Mouse (Mus musculus) liver, embryonic 13.5 days (tissue): ENCODE data around the gene Cracr2a. TPM values are rescaled to one million over a fixed set of nuclear protein-coding genes. Genes with fewer than 3 reads are reported as not detected.
A peak's percentile ranks its signal among the peaks of the same experiment; 100 is the strongest.

Source experiments
- ATAC-seq: fragments of 200-750 bp; cut with Nextera tagmentation; 2 replicates; pipeline ENCODE4 v1.8.0; 2017; ENCODE audit warnings: low read depth, mild to moderate bottlenecking, moderate number of reproducible peaks, moderate library complexity
- DNase-seq: peaks from one replicate; pipeline ENCODE4 v3.0.0; 2022
- H3K27ac ChIP-seq: fragments of 300-500 bp; sonication (generic); 2 replicates; pipeline ENCODE4 v1.5.1; 2015; ENCODE audit warnings: moderate library complexity, mild to moderate bottlenecking, inconsistent platforms
- H3K27me3 ChIP-seq: fragments of 300-500 bp; sonication (generic); 2 replicates; pipeline ENCODE4 v1.6.1; 2015; ENCODE audit warnings: mild to moderate bottlenecking, inconsistent platforms
- H3K36me3 ChIP-seq: fragments of 300-500 bp; sonication (generic); 2 replicates; pipeline ENCODE4 v1.6.1; 2015; ENCODE audit warnings: mild to moderate bottlenecking, inconsistent platforms
- H3K4me1 ChIP-seq: fragments of 300-500 bp; sonication (generic); replicated peaks from 2 replicates; pipeline ENCODE4 v1.6.1; 2015; ENCODE audit warnings: inconsistent platforms
- H3K4me2 ChIP-seq: fragments of 300-500 bp; sonication (generic); 2 replicates; pipeline ENCODE4 v1.6.1; 2015; ENCODE audit warnings: inconsistent platforms, mild to moderate bottlenecking, moderate library complexity
- H3K4me3 ChIP-seq: fragments of 300-500 bp; sonication (generic); replicated peaks from 2 replicates; pipeline ENCODE4 v1.5.1; 2015; ENCODE audit warnings: mild to moderate bottlenecking, inconsistent platforms
- H3K9ac ChIP-seq: fragments of 300-500 bp; sonication (generic); 2 replicates; pipeline ENCODE4 v1.6.1; 2015; ENCODE audit warnings: mild to moderate bottlenecking, inconsistent platforms
- H3K9me3 ChIP-seq: fragments of 300-500 bp; sonication (generic); replicated peaks from 2 replicates; pipeline ENCODE4 v1.6.1; 2016; ENCODE audit warnings: inconsistent platforms
- WGBS: fragments of 180-500 bp; shearing (Covaris S2); methylation state at CpG from one replicate; pipeline ENCODE4 v1.1.7; 2015; ENCODE audit not compliant: insufficient replicate concordance; 5-methylcytosine and 5-hydroxymethylcytosine counted together
- polyA plus RNA-seq: library from polyadenylated mRNA; unstranded; fragments of >200 nt; fragmentation: Nextera tagmentation; extraction: Ambion mirVana; gene quantifications from 2 replicates; pipeline ENCODE4 v1.2.1, GENCODE M21; 2015

Cracr2a gene
- polyA plus RNA-seq, 1 experiment from 2014 or later, result 0.88 TPM

- H3K4me3 ChIP-seq, result no peak overlapping the region
- no peak for ATAC-seq
These were observed 5.0 kb downstream of the Cracr2a start for GRCm38 (mm10) chr6:127565951-127566732.

DNA sequence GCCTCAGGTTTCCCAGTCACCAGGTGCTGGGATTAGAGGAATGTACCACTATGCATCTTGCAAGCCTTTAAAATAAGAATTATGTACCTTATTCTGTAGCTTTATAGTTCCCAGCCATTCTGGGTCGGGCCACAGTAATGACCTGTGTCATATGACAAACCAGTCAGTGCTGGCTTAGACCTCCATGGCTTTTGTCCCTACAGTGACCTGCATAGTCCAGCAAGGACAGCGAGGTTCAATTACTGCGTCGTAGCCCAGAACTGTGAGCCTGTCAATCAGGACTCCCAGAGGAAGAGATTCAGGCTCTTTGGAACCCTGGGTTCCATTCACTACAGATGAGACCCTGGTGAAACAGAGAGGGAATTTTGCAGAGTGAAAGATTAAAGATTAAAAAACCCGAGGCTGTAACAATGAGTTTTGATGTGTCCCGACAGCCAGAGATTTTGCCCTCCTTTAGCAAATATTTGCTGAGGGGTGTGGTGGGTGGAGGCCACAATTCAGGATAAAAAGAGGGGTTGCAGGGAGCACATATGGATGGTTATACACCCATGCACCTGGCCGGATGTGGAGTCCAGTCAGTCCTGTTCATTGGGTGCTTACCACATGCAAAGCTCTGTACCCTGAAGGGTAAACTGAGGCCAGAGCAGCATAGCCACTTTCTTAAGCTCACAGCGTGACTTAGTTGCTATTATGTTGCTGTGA lies 10.9 kb downstream of the Cracr2a start:
- DNase-seq (no peak), ATAC-seq (no peak)
- WGBS, result 62% methylated on average over 8 of the region's 8 CpGs
- no peak overlapping the region for H3K9ac ChIP-seq
- H3K27ac ChIP-seq, result no peak overlapping the region
- no peaks in the 10 kb centered on the region for H3K27me3 ChIP-seq
- no peak overlapping the region for H3K4me2 ChIP-seq
- no peaks in the 10 kb centered on the region for H3K36me3 ChIP-seq
- no peak overlapping the region for H3K4me3 ChIP-seq
- no peaks in the 10 kb centered on the region for H3K9me3 ChIP-seq
- H3K4me1 ChIP-seq, result peaks cover 24% of the 10 kb centered on the region

More at GRCm38 (mm10) chr6:127565951-127566732, 5.0 kb downstream of the Cracr2a start:
- Histone ChIP-seq H3K4me2 (no peak overlapping the region), H3K27ac (no peak overlapping the region), H3K36me3 (no peaks in the 10 kb centered on the region), H3K27me3 (no peaks in the 10 kb centered on the region), H3K9me3 (no peaks in the 10 kb centered on the region), H3K9ac (no peak overlapping the region), H3K4me1 (peaks cover 22% of the 10 kb centered on the region)
- 48% methylated on average over 7 of the region's 7 CpGs for WGBS
- no peak for DNase-seq

- ATAC-seq (no peak), DNase-seq (no peak)
- Histone ChIP-seq H3K4me3 (no peak overlapping the region), H3K4me1 (peaks cover 43% of the 10 kb centered on the region), H3K9me3 (no peaks in the 10 kb centered on the region), H3K36me3 (no peaks in the 10 kb centered on the region), H3K27ac (no peak overlapping the region), H3K9ac (no peak overlapping the region), H3K4me2 (no peak overlapping the region), H3K27me3 (no peaks in the 10 kb centered on the region)
- WGBS, result 47% methylated on average over 11 of the region's 11 CpGs
These were observed 12.8 kb downstream of the Cracr2a start for GRCm38 (mm10) chr6:127573779-127574463.

DNA sequence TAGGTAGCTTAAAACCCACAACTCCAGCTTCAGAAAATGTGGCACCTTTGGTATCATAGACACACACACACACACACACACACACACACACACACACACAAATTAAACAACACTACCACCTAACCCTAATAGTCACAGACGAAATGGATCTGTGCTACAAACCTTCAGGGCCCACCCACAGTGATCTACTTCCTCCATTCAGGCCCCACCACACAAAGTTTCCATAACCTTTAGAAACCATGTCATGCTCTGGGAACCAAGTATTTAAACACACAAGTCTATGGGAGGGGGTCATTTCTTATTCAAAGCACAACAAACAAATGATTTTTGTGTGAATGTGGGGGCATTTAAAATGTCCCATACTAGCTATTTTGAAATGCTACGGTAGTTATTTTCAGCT lies 14.1 kb downstream of the Cracr2a start:
- Histone ChIP-seq H3K4me1 (peaks cover 55% of the 10 kb centered on the region), H3K27ac (no peak overlapping the region), H3K27me3 (no peaks in the 10 kb centered on the region), H3K4me3 (no peak overlapping the region), H3K9me3 (no peaks in the 10 kb centered on the region), H3K4me2 (no peak overlapping the region), H3K36me3 (no peaks in the 10 kb centered on the region), H3K9ac (no peak overlapping the region)
- no peak for DNase-seq
- WGBS, result 73% methylated on average over 2 of the region's 2 CpGs
- no peak for ATAC-seq

- peak overlapping the region; percentile 15 for H3K4me2 ChIP-seq
- no peaks in the 10 kb centered on the region for H3K36me3 ChIP-seq
- H3K9ac ChIP-seq, result peak overlapping the region; percentile 47; the same call in 1 of the 2 replicates
- ATAC-seq, result peak; percentile 91
- H3K27ac ChIP-seq, result peak overlapping the region; percentile 75
- H3K4me3 ChIP-seq, result 0 out of 2 replicates have a peak overlapping the region, but pooled peaks have one; percentile 12
- H3K27me3 ChIP-seq, result no peaks in the 10 kb centered on the region
- DNase-seq, result peak; percentile 46
- WGBS, result 11% methylated on average over 4 of the region's 4 CpGs
- peaks cover 62% of the 10 kb centered on the region for H3K4me1 ChIP-seq
- no peaks in the 10 kb centered on the region for H3K9me3 ChIP-seq
These were observed 16.6 kb downstream of the Cracr2a start for GRCm38 (mm10) chr6:127577688-127578087.

DNA sequence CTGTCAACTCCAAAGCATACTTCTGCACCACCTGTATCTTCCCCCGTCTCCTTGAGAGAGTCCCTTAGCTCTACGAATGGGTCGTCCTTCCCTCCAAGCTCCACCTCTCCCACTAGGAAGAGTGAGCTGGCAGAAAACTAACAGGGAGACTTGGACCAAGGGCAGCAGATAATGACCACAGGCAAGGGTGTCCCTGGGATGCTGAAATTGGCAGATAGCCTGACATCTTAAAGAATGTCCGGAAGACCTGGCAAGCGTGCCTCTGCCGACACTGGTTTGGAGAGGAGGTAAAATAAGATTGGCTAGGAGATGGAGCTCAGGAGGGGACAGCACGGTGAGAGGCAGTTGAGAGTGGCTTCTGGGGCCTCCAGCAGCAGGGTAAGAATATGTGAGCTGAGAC lies 17.2 kb downstream of the Cracr2a start:
- ATAC-seq, result no peak
- Histone ChIP-seq H3K27ac (0 out of 2 replicates have a peak overlapping the region, but pooled peaks have one; percentile 75), H3K9me3 (no peaks in the 10 kb centered on the region), H3K36me3 (no peaks in the 10 kb centered on the region), H3K4me1 (peaks cover 63% of the 10 kb centered on the region), H3K4me3 (0 out of 2 replicates have a peak overlapping the region, but pooled peaks have one; percentile 12), H3K4me2 (peak overlapping the region; percentile 15), H3K9ac (0 out of 2 replicates have a peak overlapping the region, but pooled peaks have one; percentile 47), H3K27me3 (no peaks in the 10 kb centered on the region)
- no peak for DNase-seq
- WGBS, result 54% methylated on average over 7 of the region's 7 CpGs

- H3K9me3 ChIP-seq, result no peaks in the 10 kb centered on the region
- DNase-seq (no peak), ATAC-seq (no peak)
- H3K27ac ChIP-seq, result no peak overlapping the region
- WGBS, result 67% methylated on average over 5 of the region's 5 CpGs
- no peak overlapping the region for H3K4me3 ChIP-seq
- peaks cover 63% of the 10 kb centered on the region for H3K4me1 ChIP-seq
- no peak overlapping the region for H3K9ac ChIP-seq
- H3K4me2 ChIP-seq, result peak overlapping the region; percentile 15; the same call in 1 of the 2 replicates
- H3K36me3 ChIP-seq, result no peaks in the 10 kb centered on the region
- H3K27me3 ChIP-seq, result no peaks in the 10 kb centered on the region
These were observed 17.7 kb downstream of the Cracr2a start for GRCm38 (mm10) chr6:127578810-127579209.

DNA sequence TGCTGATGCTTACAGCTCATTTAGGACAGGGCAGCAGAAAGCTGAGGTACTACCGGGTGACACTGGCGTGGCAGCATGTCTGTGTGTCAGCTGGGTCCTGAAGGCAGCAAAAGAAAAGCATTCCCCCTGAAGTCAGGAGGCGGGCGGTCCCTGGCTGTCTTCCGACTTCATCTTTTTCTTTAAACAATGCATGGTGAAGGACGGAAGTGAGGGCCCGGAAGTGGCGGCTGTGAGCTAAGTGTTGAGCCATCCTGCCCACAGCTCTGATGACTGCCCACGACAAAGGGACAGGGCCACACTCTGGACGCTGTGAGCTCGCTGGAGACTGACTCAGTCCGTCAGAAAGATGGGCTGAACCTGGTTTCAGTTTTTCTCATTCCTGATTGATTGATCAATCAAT lies 20.8 kb downstream of the Cracr2a start:
- H3K9ac ChIP-seq, result peak overlapping the region; percentile 67
- DNase-seq, result no peak
- H3K4me2 ChIP-seq, result peak overlapping the region; percentile 82
- H3K27ac ChIP-seq, result peak overlapping the region; percentile 67
- peaks cover 56% of the 10 kb centered on the region for H3K4me1 ChIP-seq
- WGBS, result 12% methylated on average over 12 of the region's 12 CpGs
- no peaks in the 10 kb centered on the region for H3K27me3 ChIP-seq
- 0 out of 2 replicates have a peak, but pooled peaks have one; percentile 8 for ATAC-seq
- no peaks in the 10 kb centered on the region for H3K36me3 ChIP-seq
- H3K4me3 ChIP-seq, result peak overlapping the region; percentile 57
- no peaks in the 10 kb centered on the region for H3K9me3 ChIP-seq

GRCm38 (mm10) chr6:127582391-127583176 lies 21.4 kb downstream of the Cracr2a start:
- no peaks in the 10 kb centered on the region for H3K9me3 ChIP-seq
- DNase-seq, result peak; percentile 60
- H3K27me3 ChIP-seq, result no peaks in the 10 kb centered on the region
- peak overlapping the region; percentile 67 for H3K9ac ChIP-seq
- peak overlapping the region; percentile 67 for H3K27ac ChIP-seq
- no peaks in the 10 kb centered on the region for H3K36me3 ChIP-seq
- H3K4me2 ChIP-seq, result peak overlapping the region; percentile 82
- 3% methylated on average over 15 of the region's 15 CpGs for WGBS
- peak overlapping the region; percentile 57 for H3K4me3 ChIP-seq
- ATAC-seq, result peak; percentile 55
- peaks cover 52% of the 10 kb centered on the region for H3K4me1 ChIP-seq

DNA sequence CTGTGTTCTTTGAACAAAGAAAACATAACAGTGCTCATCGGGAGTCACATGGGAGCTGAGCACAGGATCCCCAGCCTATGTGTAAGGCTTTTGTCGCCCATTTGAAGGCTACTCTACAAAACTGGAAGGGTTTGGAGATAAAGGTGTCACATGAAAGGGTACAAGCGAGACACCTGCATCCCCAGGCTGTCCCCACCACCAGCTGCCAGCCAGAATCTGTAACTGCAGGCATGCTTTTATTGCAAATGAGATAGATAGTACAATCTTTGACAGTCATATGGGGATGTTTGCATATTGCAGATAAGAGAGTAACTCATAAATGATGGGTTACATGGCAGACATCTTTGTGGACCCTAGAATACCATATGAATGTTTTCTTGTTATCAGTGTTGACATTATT lies 30.3 kb downstream of the Cracr2a start:
- ATAC-seq (peak; percentile 84), DNase-seq (peak; percentile 9)
- Histone ChIP-seq H3K4me2 (no peak overlapping the region), H3K36me3 (no peaks in the 10 kb centered on the region), H3K4me3 (no peak overlapping the region), H3K4me1 (peaks cover 40% of the 10 kb centered on the region), H3K9me3 (no peaks in the 10 kb centered on the region), H3K9ac (no peak overlapping the region), H3K27me3 (no peaks in the 10 kb centered on the region), H3K27ac (0 out of 2 replicates have a peak overlapping the region, but pooled peaks have one; percentile 13)
- 32% methylated on average over 3 of the region's 3 CpGs for WGBS
